Mouse (Mus musculus): ENCODE data around the gene Rdh1. TPM values are rescaled to one million over a fixed set of nuclear protein-coding genes. Genes with fewer than 3 reads are reported as not detected.
"Not testable (repeated sequence)": the region's sequence is repeated elsewhere in the genome, so short reads cannot be mapped to it uniquely, and the experiment has no call there.

Gene Rdh1
- polyA plus RNA-seq, 1 experiment from 2014 or later, result 0.10 TPM

DNA sequence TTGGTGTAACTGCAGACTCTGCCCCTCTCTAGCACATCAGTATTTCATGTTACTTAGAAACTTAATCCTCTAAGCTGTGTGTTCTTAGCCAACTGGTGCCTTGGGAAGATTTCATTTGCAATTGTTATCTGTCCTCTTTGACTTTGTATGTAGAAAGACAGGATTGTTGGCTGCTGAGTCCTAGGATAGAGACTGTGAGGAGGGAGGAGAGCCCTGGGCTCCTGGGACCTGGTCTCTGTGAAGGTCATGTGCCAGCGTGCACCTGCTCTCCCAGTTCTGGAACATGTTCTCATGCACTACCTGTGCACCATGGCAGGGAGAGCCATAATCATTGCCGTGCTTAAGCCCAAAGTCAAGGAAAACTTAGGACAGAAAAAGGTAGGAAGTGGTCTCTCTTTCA is 42.1 kb downstream of the Rdh1 start:
- 65% methylated on average over 2 of the region's 2 CpGs for WGBS
- Histone ChIP-seq H3K36me3 (ENCODE audit: control insufficient read depth, insufficient read depth, low read length) (no peaks in the 10 kb centered on the region), H3K4me2 (ENCODE audit: low read depth, low read length) (no peak overlapping the region), H3K4me1 (ENCODE audit: control insufficient read depth, insufficient read depth, low read length) (no peaks in the 10 kb centered on the region), H3K4me3 (replicated peaks; ENCODE audit: low read length) (no peak overlapping the region), H3K9ac (ENCODE audit: low read length) (no peak overlapping the region), H3K9me3 (replicated peaks; ENCODE audit: control insufficient read depth, low read length) (0 out of 2 replicates have a peak, but pooled peaks cover 1% of the 10 kb centered on the region), H3K27ac (ENCODE audit: low read length) (no peak overlapping the region), H3K27me3 (ENCODE audit: control insufficient read depth, insufficient read depth, low read length) (no peaks in the 10 kb centered on the region)
- ATAC-seq (ENCODE audit: insufficient read depth, low FRiP score), result no peak

DNA sequence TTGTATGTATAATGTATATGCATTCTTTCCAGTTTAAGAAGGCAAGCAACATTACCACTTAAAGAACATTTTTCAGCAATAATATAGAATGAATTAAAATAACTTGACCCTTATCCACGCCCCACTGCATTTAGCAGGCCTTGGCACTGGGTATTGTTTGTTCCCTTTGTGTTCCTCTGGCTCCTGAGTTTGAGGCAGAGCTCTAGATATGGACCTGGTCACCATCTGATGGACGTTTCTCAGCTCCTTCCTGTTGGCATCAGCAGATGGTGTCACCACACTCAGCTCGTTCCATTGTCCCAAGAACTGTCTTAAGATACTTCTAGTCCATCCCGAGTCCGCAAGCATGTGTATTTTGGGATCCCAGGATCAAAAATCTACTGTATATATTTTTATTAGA is 42.7 kb downstream of the Rdh1 start:
- Histone ChIP-seq H3K4me3 (replicated peaks; ENCODE audit: low read length) (no peak overlapping the region), H3K27ac (ENCODE audit: low read length) (no peak overlapping the region), H3K27me3 (ENCODE audit: control insufficient read depth, insufficient read depth, low read length) (no peaks in the 10 kb centered on the region), H3K9ac (ENCODE audit: low read length) (no peak overlapping the region), H3K4me2 (ENCODE audit: low read depth, low read length) (no peak overlapping the region), H3K4me1 (ENCODE audit: control insufficient read depth, insufficient read depth, low read length) (no peaks in the 10 kb centered on the region), H3K36me3 (ENCODE audit: control insufficient read depth, insufficient read depth, low read length) (no peaks in the 10 kb centered on the region), H3K9me3 (replicated peaks; ENCODE audit: control insufficient read depth, low read length) (no peaks in the 10 kb centered on the region)
- WGBS, result 77% methylated on average over 5 of the region's 5 CpGs
- no peak for ATAC-seq (ENCODE audit: insufficient read depth, low FRiP score)

DNA sequence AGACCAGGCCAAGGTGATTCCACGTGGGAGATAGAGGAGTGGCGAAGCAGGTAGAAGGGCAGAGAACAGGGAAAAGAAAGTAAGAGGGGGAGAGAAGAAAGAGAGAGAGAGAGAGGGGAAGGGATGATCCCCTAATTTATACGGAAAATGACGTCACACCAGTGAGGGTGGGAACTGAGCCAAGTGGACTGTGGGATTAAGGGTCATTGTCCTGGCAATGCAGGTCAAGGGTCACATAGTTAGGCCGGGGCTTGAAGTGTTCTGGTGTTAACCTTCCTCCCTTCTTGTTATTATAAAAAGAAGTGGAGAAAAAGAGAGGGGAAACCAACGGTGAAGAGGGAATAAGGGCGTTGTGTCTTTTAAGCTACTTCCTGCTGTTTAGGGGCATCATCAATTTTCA is 44.9 kb downstream of the Rdh1 start:
- WGBS, result 61% methylated on average over 7 of the region's 7 CpGs
- H3K27ac ChIP-seq (ENCODE audit: low read length), result no peak overlapping the region
- H3K4me1 ChIP-seq (ENCODE audit: control insufficient read depth, insufficient read depth, low read length), result no peaks in the 10 kb centered on the region

DNA sequence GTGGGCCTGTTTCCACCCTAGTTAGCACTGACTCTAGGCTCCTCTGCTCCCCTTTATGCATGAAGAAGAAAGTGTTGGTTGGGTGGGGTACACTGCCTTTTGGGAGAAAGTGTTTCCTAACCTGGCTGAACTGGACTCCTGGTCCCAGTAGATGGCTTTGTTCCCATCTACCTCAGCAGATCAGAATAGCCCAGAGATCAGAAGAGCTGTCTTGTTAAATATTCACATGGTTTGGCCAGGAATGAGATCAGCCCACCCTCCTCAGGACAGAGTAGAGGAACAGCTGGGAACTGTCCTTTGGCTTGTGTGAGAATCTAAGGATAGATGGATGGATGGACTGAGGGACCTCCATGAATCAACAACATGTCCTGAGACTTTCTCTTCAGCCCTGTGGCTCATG is 56.4 kb downstream of the Rdh1 start:
- no peak for ATAC-seq (ENCODE audit: insufficient read depth, low FRiP score)
- Histone ChIP-seq H3K4me2 (ENCODE audit: low read depth, low read length) (no peak overlapping the region), H3K9ac (ENCODE audit: low read length) (no peak overlapping the region), H3K36me3 (ENCODE audit: control insufficient read depth, insufficient read depth, low read length) (no peaks in the 10 kb centered on the region), H3K27ac (ENCODE audit: low read length) (no peak overlapping the region), H3K9me3 (replicated peaks; ENCODE audit: control insufficient read depth, low read length) (no peaks in the 10 kb centered on the region), H3K27me3 (ENCODE audit: control insufficient read depth, insufficient read depth, low read length) (no peaks in the 10 kb centered on the region), H3K4me3 (replicated peaks; ENCODE audit: low read length) (no peak overlapping the region), H3K4me1 (ENCODE audit: control insufficient read depth, insufficient read depth, low read length) (no peaks in the 10 kb centered on the region)

More for the DNA sequence above, 44.9 kb downstream of the Rdh1 start:
- no peak overlapping the region for H3K4me2 ChIP-seq (ENCODE audit: low read depth, low read length)
- H3K9me3 ChIP-seq (replicated peaks; ENCODE audit: control insufficient read depth, low read length), result no peaks in the 10 kb centered on the region
- H3K27me3 ChIP-seq (ENCODE audit: control insufficient read depth, insufficient read depth, low read length), result no peaks in the 10 kb centered on the region
- no peak for ATAC-seq (ENCODE audit: insufficient read depth, low FRiP score)
- no peaks in the 10 kb centered on the region for H3K36me3 ChIP-seq (ENCODE audit: control insufficient read depth, insufficient read depth, low read length)
- no peak overlapping the region for H3K4me3 ChIP-seq (replicated peaks; ENCODE audit: low read length)
- no peak overlapping the region for H3K9ac ChIP-seq (ENCODE audit: low read length)

DNA sequence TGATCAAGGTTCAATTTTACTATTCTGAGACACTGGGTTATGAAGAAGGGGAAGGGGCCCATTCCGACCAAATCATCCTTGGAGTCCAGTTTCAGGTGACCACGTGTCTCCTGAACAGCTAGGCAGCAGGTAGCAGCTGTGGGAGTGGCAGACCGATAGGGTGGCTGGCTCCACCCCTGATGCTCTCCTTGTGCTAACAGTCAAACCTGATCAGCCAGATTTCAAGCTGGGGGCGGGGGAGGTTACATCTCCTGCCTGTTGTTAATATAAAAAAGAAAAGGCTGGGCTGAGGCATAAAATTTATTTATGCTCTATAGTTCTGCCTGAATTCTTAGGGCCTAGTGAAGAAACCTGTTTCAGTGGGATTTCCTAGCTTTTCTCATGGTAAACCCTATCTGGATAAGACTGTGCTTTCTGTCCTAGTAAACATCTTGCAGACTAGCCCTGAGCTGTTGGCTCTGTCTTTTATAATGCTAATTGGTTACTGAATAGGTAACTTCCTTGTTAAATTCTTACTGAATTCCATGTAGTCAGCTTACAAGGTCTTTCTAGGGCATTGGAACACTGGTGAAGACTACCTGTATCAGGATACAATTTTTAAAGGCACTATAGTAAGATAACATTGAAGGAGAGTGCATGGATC is 57.9 kb downstream of the Rdh1 start:
- H3K4me3 ChIP-seq (replicated peaks; ENCODE audit: low read length); H3K36me3 ChIP-seq (ENCODE audit: control insufficient read depth, insufficient read depth, low read length); H3K9ac ChIP-seq (ENCODE audit: low read length); H3K4me1 ChIP-seq (ENCODE audit: control insufficient read depth, insufficient read depth, low read length); H3K27ac ChIP-seq (ENCODE audit: low read length); H3K4me2 ChIP-seq (ENCODE audit: low read depth, low read length); H3K9me3 ChIP-seq (replicated peaks; ENCODE audit: control insufficient read depth, low read length); ATAC-seq (ENCODE audit: insufficient read depth, low FRiP score); H3K27me3 ChIP-seq (ENCODE audit: control insufficient read depth, insufficient read depth, low read length): not testable (repeated sequence)
- 59% methylated on average over 4 of the region's 4 CpGs for WGBS

Other genes with a start within 250 kb of the Rdh1 start
- gene Ndufa4l2, start 244.8 kb upstream of the Rdh1 start, polyA plus RNA-seq (2015; fragmentation: Nextera tagmentation; extraction: Ambion mirVana), result 192 and 231 TPM in 2 replicates
- 152 and 163 TPM in 2 replicates for gene Shmt2, start 237.3 kb upstream of the Rdh1 start, polyA plus RNA-seq (2015; fragmentation: Nextera tagmentation; extraction: Ambion mirVana)
- gene Nxph4, start 225.2 kb upstream of the Rdh1 start, polyA plus RNA-seq (2015; fragmentation: Nextera tagmentation; extraction: Ambion mirVana), result 3.4 and 4.6 TPM in 2 replicates
- gene Lrp1, start 138.6 kb upstream of the Rdh1 start, polyA plus RNA-seq (2015; fragmentation: Nextera tagmentation; extraction: Ambion mirVana), result 95.6 and 102 TPM in 2 replicates
- 49.7 and 60.3 TPM in 2 replicates for gene Stat6, start 116.7 kb upstream of the Rdh1 start, polyA plus RNA-seq (2015; fragmentation: Nextera tagmentation; extraction: Ambion mirVana)
- 8.8 and 10.0 TPM in 2 replicates for gene Nemp1, start 92.8 kb upstream of the Rdh1 start, polyA plus RNA-seq (2015; fragmentation: Nextera tagmentation; extraction: Ambion mirVana)
- 9.9 and 10.1 TPM in 2 replicates for gene Nab2, start 91.2 kb upstream of the Rdh1 start, polyA plus RNA-seq (2015; fragmentation: Nextera tagmentation; extraction: Ambion mirVana)
- 24.5 and 28.6 TPM in 2 replicates for gene Myo1a, start 54.6 kb upstream of the Rdh1 start, polyA plus RNA-seq (2015; fragmentation: Nextera tagmentation; extraction: Ambion mirVana)
- 0.72 and 1.8 TPM in 2 replicates for gene Tac2, start 35.2 kb upstream of the Rdh1 start, polyA plus RNA-seq (2015; fragmentation: Nextera tagmentation; extraction: Ambion mirVana)
- 2.0 and 2.2 TPM in 2 replicates for gene Zbtb39, start 20.2 kb upstream of the Rdh1 start, polyA plus RNA-seq (2015; fragmentation: Nextera tagmentation; extraction: Ambion mirVana)
- 2.7 and 2.8 TPM in 2 replicates for gene Gpr182, start 8.0 kb upstream of the Rdh1 start, polyA plus RNA-seq (2015; fragmentation: Nextera tagmentation; extraction: Ambion mirVana)
- 0.23 TPM in 1 of 2 replicates, not detected in the other for gene Rdh16f1, start 66 bp downstream of the Rdh1 start, polyA plus RNA-seq (2015; fragmentation: Nextera tagmentation; extraction: Ambion mirVana)
- 0.06 and 0.16 TPM in 2 replicates for gene Rdh9, start 16.7 kb downstream of the Rdh1 start, polyA plus RNA-seq (2015; fragmentation: Nextera tagmentation; extraction: Ambion mirVana)
- not detected in 2 replicates for gene Rdh16, start 41.4 kb downstream of the Rdh1 start, polyA plus RNA-seq (2015; fragmentation: Nextera tagmentation; extraction: Ambion mirVana)
- gene Rdh19, start 90.2 kb downstream of the Rdh1 start, polyA plus RNA-seq (2015; fragmentation: Nextera tagmentation; extraction: Ambion mirVana), result not detected in 2 replicates
- 0.10 TPM in 1 of 2 replicates, not detected in the other for gene Rdh16f2, start 106.8 kb downstream of the Rdh1 start, polyA plus RNA-seq (2015; fragmentation: Nextera tagmentation; extraction: Ambion mirVana)
- 0.40 and 0.57 TPM in 2 replicates for gene Rdh7, start 129.1 kb downstream of the Rdh1 start, polyA plus RNA-seq (2015; fragmentation: Nextera tagmentation; extraction: Ambion mirVana)
- gene Sdr9c7, start 138.8 kb downstream of the Rdh1 start, polyA plus RNA-seq (2015; fragmentation: Nextera tagmentation; extraction: Ambion mirVana), result 4.4 and 12.2 TPM in 2 replicates
- gene Hsd17b6, start 247.9 kb downstream of the Rdh1 start, polyA plus RNA-seq (2015; fragmentation: Nextera tagmentation; extraction: Ambion mirVana), result not detected in 2 replicates

Measured in stomach, embryonic 16.5 days (tissue).